Mouse (Mus musculus) cerebellum, adult 2 months (tissue): ENCODE data around the gene Smlr1.

Experiments
- CTCF ChIP-seq: fragments of 200-500 bp; IDR thresholded peaks from 2 replicates; pipeline ENCODE4 v1.5.1; 2011; ENCODE audit warnings: low read depth, mild to moderate bottlenecking, control low read depth, low read length, moderate library complexity, borderline replicate concordance; ENCODE audit not compliant: insufficient read depth
- POLR2A ChIP-seq: fragments of 200-500 bp; IDR thresholded peaks from 2 replicates; pipeline ENCODE4 v1.6.1; 2011; ENCODE audit warnings: low read length, control low read depth, borderline replicate concordance; ENCODE audit not compliant: insufficient read depth

- TF ChIP-seq CTCF (no peak), POLR2A (no peak)
These were observed 2.4 kb downstream of the Smlr1 start for GRCm38 (mm10) chr10:25533513-25534246.
